Comparison of ENCODE assay signal across 14 mouse cellular contexts in genomic region chr3:79904238-79904757, GRCm38 (mm10). TPM values are rescaled to one million over a fixed set of nuclear protein-coding genes. Genes with fewer than 3 reads are reported as not detected.
DNase-seq lines count a peak whose midpoint lies in the region; ATAC-seq lines count a peak whose summit lies in the region.
"Had no signal": no experiment of that assay in that cellular context is flagged by ENCODE, and none has a peak within 500 bp of the region (broad histone marks: within the 10 kb centered on the region; RNA-seq: fewer than 3 reads in every experiment).

No protein-coding gene starts in this region.

- no peak for DNase-seq in heart, adult 9 months (ENCODE audit: low spot score in 2 of 2)
- no peak for DNase-seq in midbrain, embryonic 10.5 days (ENCODE audit: low spot score)
- no peak for DNase-seq in embryo, embryonic 11 days
- DNase-seq: cerebellum, adult 8-10 months; gastrocnemius, postnatal 36 days; kidney, adult 11 months had no signal

- H3K4me2 ChIP-seq in heart, embryonic 14.5 days (ENCODE audit: low read length) = no peak overlapping the region
- no peak overlapping the region for H3K4me2 ChIP-seq in midbrain, embryonic 16.5 days (ENCODE audit: low read length)
- no peak overlapping the region for H3K4me2 ChIP-seq in hindbrain, embryonic 13.5 days
- H3K4me2 ChIP-seq in neural tube, embryonic 14.5 days (ENCODE audit: low read depth, low read length) = no peak overlapping the region
- H3K4me2 ChIP-seq: liver, embryonic 11.5 days had no signal

- WGBS in heart, embryonic 14.5 days = 75% methylated on average over 10 of the region's 10 CpGs
- WGBS in midbrain, embryonic 16.5 days = 54% methylated on average over 10 of the region's 10 CpGs
- 83% methylated on average over 10 of the region's 10 CpGs for WGBS in midbrain, embryonic 10.5 days
- 46% methylated on average over 10 of the region's 10 CpGs for WGBS in hindbrain, embryonic 13.5 days
- 31% methylated on average over 10 of the region's 10 CpGs for WGBS in neural tube, embryonic 14.5 days

- H3K9me3 ChIP-seq in heart, embryonic 14.5 days (ENCODE audit: control insufficient read depth, low read length) = no peaks in the 10 kb centered on the region
- no peaks in the 10 kb centered on the region for H3K9me3 ChIP-seq in midbrain, embryonic 16.5 days (replicated peaks; ENCODE audit: control insufficient read depth, low read length, poor library complexity, severe bottlenecking)
- H3K9me3 ChIP-seq in midbrain, embryonic 10.5 days (replicated peaks) = no peaks in the 10 kb centered on the region
- no peaks in the 10 kb centered on the region for H3K9me3 ChIP-seq in hindbrain, embryonic 13.5 days
- no peaks in the 10 kb centered on the region for H3K9me3 ChIP-seq in neural tube, embryonic 14.5 days (ENCODE audit: control insufficient read depth, low read length)

- no peaks in the 10 kb centered on the region for H3K27me3 ChIP-seq in heart, embryonic 14.5 days (ENCODE audit: control insufficient read depth, insufficient read depth, low read length)
- no peaks in the 10 kb centered on the region for H3K27me3 ChIP-seq in midbrain, embryonic 16.5 days (ENCODE audit: control insufficient read depth, insufficient read depth, low read depth, low read length)
- no peaks in the 10 kb centered on the region for H3K27me3 ChIP-seq in midbrain, embryonic 10.5 days (ENCODE audit: low read depth, poor library complexity, severe bottlenecking)
- H3K27me3 ChIP-seq in hindbrain, embryonic 13.5 days = no peaks in the 10 kb centered on the region
- H3K27me3 ChIP-seq in neural tube, embryonic 14.5 days (ENCODE audit: control insufficient read depth, insufficient read depth, low read length) = no peaks in the 10 kb centered on the region
- H3K27me3 ChIP-seq: CH12.LX, Patski had no signal

- no peak overlapping the region for H3K9ac ChIP-seq in heart, embryonic 14.5 days (ENCODE audit: low read length)
- H3K9ac ChIP-seq in midbrain, embryonic 16.5 days (ENCODE audit: low read depth, low read length) = no peak overlapping the region
- no peak overlapping the region for H3K9ac ChIP-seq in hindbrain, embryonic 13.5 days
- no peak overlapping the region for H3K9ac ChIP-seq in neural tube, embryonic 14.5 days (replicated peaks; ENCODE audit: low read depth, low read length)

- ATAC-seq in heart, embryonic 14.5 days (ENCODE audit: insufficient number of reproducible peaks, insufficient read depth, low FRiP score, low read depth) = no peak
- peak; percentile 75; the same call in 1 of the 2 replicates for ATAC-seq in midbrain, embryonic 16.5 days
- 0 out of 2 replicates have a peak, but pooled peaks have one; percentile 28 for ATAC-seq in hindbrain, embryonic 13.5 days (ENCODE audit: low FRiP score)
- peak; percentile 63 for ATAC-seq in neural tube, embryonic 14.5 days (ENCODE audit: low read depth)
- ATAC-seq: lung, postnatal 0 days; Patski had no signal

- no peak overlapping the region for H3K4me3 ChIP-seq in heart, embryonic 14.5 days (ENCODE audit: control insufficient read depth in 1 of 2, insufficient read depth in 1 of 2, low read depth in 1 of 2, low read length in 2 of 2)
- no peak overlapping the region for H3K4me3 ChIP-seq in midbrain, embryonic 16.5 days (ENCODE audit: low read depth, low read length)
- no peak overlapping the region for H3K4me3 ChIP-seq in midbrain, embryonic 10.5 days
- no peak overlapping the region for H3K4me3 ChIP-seq in hindbrain, embryonic 13.5 days
- H3K4me3 ChIP-seq in neural tube, embryonic 14.5 days (ENCODE audit: low read depth, low read length) = no peak overlapping the region

- peaks cover 42% of the 10 kb centered on the region for H3K36me3 ChIP-seq in heart, embryonic 14.5 days (ENCODE audit: control insufficient read depth, insufficient read depth, low read length)
- H3K36me3 ChIP-seq in midbrain, embryonic 16.5 days (ENCODE audit: control insufficient read depth, insufficient read depth, low read length) = no peaks in the 10 kb centered on the region
- H3K36me3 ChIP-seq in midbrain, embryonic 10.5 days = no peaks in the 10 kb centered on the region
- H3K36me3 ChIP-seq in hindbrain, embryonic 13.5 days = no peaks in the 10 kb centered on the region
- no peaks in the 10 kb centered on the region for H3K36me3 ChIP-seq in neural tube, embryonic 14.5 days (ENCODE audit: control insufficient read depth, insufficient read depth, low read length)

- peak overlapping the region; percentile 3 to 54; a peak in 3 of 4 replicates for H3K27ac ChIP-seq in heart, embryonic 14.5 days (replicated peaks in 1 of 2; ENCODE audit: control insufficient read depth in 1 of 2, insufficient read depth in 1 of 2, low read depth in 2 of 2, low read length in 2 of 2)
- H3K27ac ChIP-seq in midbrain, embryonic 16.5 days (ENCODE audit: low read length) = no peak overlapping the region
- H3K27ac ChIP-seq in midbrain, embryonic 10.5 days (replicated peaks) = no peak overlapping the region
- H3K27ac ChIP-seq in hindbrain, embryonic 13.5 days = peak overlapping the region; percentile 70
- peak overlapping the region; percentile 29 for H3K27ac ChIP-seq in neural tube, embryonic 14.5 days (ENCODE audit: low read depth, low read length)

- H3K4me1 ChIP-seq in heart, embryonic 14.5 days (ENCODE audit: control insufficient read depth in 2 of 2, insufficient read depth in 2 of 2, low read length in 2 of 2) = peaks cover 17 to 42% of the 10 kb centered on the region in 2 experiments
- H3K4me1 ChIP-seq in midbrain, embryonic 16.5 days (ENCODE audit: control insufficient read depth, insufficient read depth, low read length) = peaks cover 6% of the 10 kb centered on the region; the same call in 1 of the 2 replicates
- no peaks in the 10 kb centered on the region for H3K4me1 ChIP-seq in midbrain, embryonic 10.5 days
- peaks cover 15% of the 10 kb centered on the region for H3K4me1 ChIP-seq in hindbrain, embryonic 13.5 days (replicated peaks)
- no peaks in the 10 kb centered on the region for H3K4me1 ChIP-seq in neural tube, embryonic 14.5 days (ENCODE audit: control insufficient read depth, insufficient read depth, low read length)

RNA-seq across cellular contexts. Expression of gene Fam198b, which starts 20.0 kb away (rescaled TPM):
- 46.9 and 60.9 TPM in 2 replicates for polyA plus RNA-seq in heart, embryonic 14.5 days (2014; fragmentation: Nextera tagmentation; extraction: Ambion mirVana)
- polyA plus RNA-seq in midbrain, embryonic 16.5 days (2015; fragmentation: Nextera tagmentation; extraction: Ambion mirVana) = 0.59 and 0.80 TPM in 2 replicates
- 2.0 and 2.7 TPM in 2 replicates for polyA plus RNA-seq in midbrain, embryonic 10.5 days (2016; fragmentation: Nextera tagmentation; extraction: Ambion mirVana)
- polyA plus RNA-seq in hindbrain, embryonic 13.5 days (2015; fragmentation: Nextera tagmentation; extraction: Ambion mirVana) = 3.9 and 5.1 TPM in 2 replicates
- 2.0 and 4.9 TPM in 2 replicates for polyA plus RNA-seq in neural tube, embryonic 14.5 days (2014; fragmentation: Nextera tagmentation; extraction: Ambion mirVana)

RNA-seq across cellular contexts. Expression of gene Tmem144, which starts 51.7 kb away (rescaled TPM):
- 12.4 and 16.2 TPM in 2 replicates for polyA plus RNA-seq in heart, embryonic 14.5 days (2014; fragmentation: Nextera tagmentation; extraction: Ambion mirVana)
- polyA plus RNA-seq in midbrain, embryonic 16.5 days (2015; fragmentation: Nextera tagmentation; extraction: Ambion mirVana) = 1.2 and 1.3 TPM in 2 replicates
- polyA plus RNA-seq in midbrain, embryonic 10.5 days (2016; fragmentation: Nextera tagmentation; extraction: Ambion mirVana) = 2.6 and 2.7 TPM in 2 replicates
- 1.1 and 1.4 TPM in 2 replicates for polyA plus RNA-seq in hindbrain, embryonic 13.5 days (2015; fragmentation: Nextera tagmentation; extraction: Ambion mirVana)
- polyA plus RNA-seq in neural tube, embryonic 14.5 days (2014; fragmentation: Nextera tagmentation; extraction: Ambion mirVana) = 1.2 and 1.4 TPM in 2 replicates

Comparison
In these comparisons a context has a peak if more than half of its experiments do, and no peak if none do; other contexts are left out.
1. H3K27ac ChIP-seq: peak in heart, embryonic 14.5 days (2 of 2), hindbrain, embryonic 13.5 days (single experiment) and neural tube, embryonic 14.5 days (single experiment); none in midbrain, embryonic 16.5 days (single experiment) and midbrain, embryonic 10.5 days (single experiment).